ENCODE assay signal across 11 mouse cellular contexts in genomic region chr17:9775668-9776151, GRCm38 (mm10).
DNase-seq lines count a peak whose midpoint lies in the region; ATAC-seq and TF ChIP-seq lines count a peak whose summit lies in the region.
"Had no signal": no experiment of that assay in that cellular context is flagged by ENCODE, and none has a peak within 500 bp of the region (broad histone marks: within the 10 kb centered on the region; RNA-seq: fewer than 3 reads in every experiment).

No protein-coding gene starts in this region.

- H3K9me3 ChIP-seq in intestine, embryonic 14.5 days (ENCODE audit: control insufficient read depth, low read length), result no peaks in the 10 kb centered on the region
- H3K9me3 ChIP-seq in intestine, postnatal 0 days (ENCODE audit: control insufficient read depth), result no peaks in the 10 kb centered on the region
- H3K9me3 ChIP-seq in stomach, embryonic 15.5 days, result no peaks in the 10 kb centered on the region
- H3K9me3 ChIP-seq: embryonic facial prominence, embryonic 15.5 days had no signal

- no peak for TF ChIP-seq POLR2A in brain, embryonic 14.5 days (IDR thresholded peaks at IDR 0.05; ENCODE audit: borderline replicate concordance, extremely low read depth, insufficient read depth, insufficient read length, poor library complexity, severe bottlenecking)
- TF ChIP-seq POLR2A in heart, adult 2 months (IDR thresholded peaks at IDR 0.05; ENCODE audit: insufficient read depth, low read depth, low read length), result no peak; the same call in 1 of the 2 replicates

- 69% methylated on average over 9 of the region's 9 CpGs for WGBS in intestine, embryonic 14.5 days
- WGBS in intestine, postnatal 0 days, result 68% methylated on average over 9 of the region's 9 CpGs
- WGBS in heart, adult 2 months, result 13% methylated on average over 9 of the region's 9 CpGs
- WGBS in stomach, embryonic 15.5 days, result 62% methylated on average over 9 of the region's 9 CpGs

- no peak for TF ChIP-seq EP300 in heart, adult 2 months (IDR thresholded peaks at IDR 0.05; ENCODE audit: insufficient read depth, low read depth, low read length)

- DNase-seq in intestine, embryonic 14.5 days (ENCODE audit: low spot score), result no peak
- DNase-seq in brain, embryonic 14.5 days (ENCODE audit: low read depth), result peak; percentile 96
- peak; percentile 52 to 59 for DNase-seq in heart, adult 2 months
- peak; percentile 62 to 65 for DNase-seq in layer of hippocampus, postnatal 36 days
- DNase-seq in kidney, postnatal 10 days, result no peak

- no peaks in the 10 kb centered on the region for H3K79me2 ChIP-seq in heart, adult 2 months (replicated peaks; ENCODE audit: control insufficient read depth, insufficient read depth, low read length)

- intact Hi-C loops in heart, adult 2 months (cut with DNase I), result no loop called here

- no peaks in the 10 kb centered on the region for H3K36me3 ChIP-seq in intestine, embryonic 14.5 days (ENCODE audit: control insufficient read depth, insufficient read depth, low read length)
- H3K36me3 ChIP-seq in intestine, postnatal 0 days (ENCODE audit: control insufficient read depth, insufficient read depth), result no peaks in the 10 kb centered on the region
- no peaks in the 10 kb centered on the region; the same call in 1 of the 2 replicates for H3K36me3 ChIP-seq in heart, adult 2 months (ENCODE audit: control insufficient read depth, insufficient read depth, low read length)
- H3K36me3 ChIP-seq in stomach, embryonic 15.5 days, result no peaks in the 10 kb centered on the region
- H3K36me3 ChIP-seq: embryonic facial prominence, embryonic 15.5 days had no signal

- H3K27ac ChIP-seq in intestine, embryonic 14.5 days (ENCODE audit: low read depth), result peak overlapping the region; percentile 8; the same call in 1 of the 2 replicates
- no peak overlapping the region for H3K27ac ChIP-seq in intestine, postnatal 0 days (ENCODE audit: low read depth, low read length)
- H3K27ac ChIP-seq in heart, adult 2 months, result peak overlapping the region; percentile 67
- peak overlapping the region; percentile 57 for H3K27ac ChIP-seq in stomach, embryonic 15.5 days
- H3K27ac ChIP-seq: liver, embryonic 14.5 days had no signal

- H3K4me1 ChIP-seq in intestine, embryonic 14.5 days (replicated peaks; ENCODE audit: control insufficient read depth, insufficient read depth, low read length), result no peaks in the 10 kb centered on the region
- no peaks in the 10 kb centered on the region for H3K4me1 ChIP-seq in intestine, postnatal 0 days (replicated peaks; ENCODE audit: control insufficient read depth, insufficient read depth, low read length)
- H3K4me1 ChIP-seq in heart, adult 2 months (ENCODE audit: control insufficient read depth, insufficient read depth, low read length), result peaks cover 26% of the 10 kb centered on the region
- H3K4me1 ChIP-seq in stomach, embryonic 15.5 days, result no peaks in the 10 kb centered on the region
- H3K4me1 ChIP-seq: embryonic facial prominence, embryonic 15.5 days had no signal

- no peak overlapping the region for H3K9ac ChIP-seq in intestine, embryonic 14.5 days (ENCODE audit: low read length)
- H3K9ac ChIP-seq in intestine, postnatal 0 days (ENCODE audit: low read depth, low read length), result no peak overlapping the region
- no peak overlapping the region for H3K9ac ChIP-seq in heart, adult 2 months (ENCODE audit: low read depth, low read length)
- no peak overlapping the region for H3K9ac ChIP-seq in stomach, embryonic 15.5 days
- H3K9ac ChIP-seq: embryonic facial prominence, embryonic 15.5 days; liver, embryonic 14.5 days had no signal

- no peak for TF ChIP-seq CTCF in intestine, postnatal 0 days (IDR thresholded peaks at IDR 0.05; ENCODE audit: low read depth)
- TF ChIP-seq CTCF in brain, embryonic 14.5 days (IDR thresholded peaks at IDR 0.05; ENCODE audit: borderline replicate concordance, extremely low read depth, insufficient read depth, insufficient read length), result no peak
- no peak for TF ChIP-seq CTCF in heart, adult 2 months (IDR thresholded peaks at IDR 0.05)

- H3K4me2 ChIP-seq in intestine, embryonic 14.5 days (ENCODE audit: low read length), result no peak overlapping the region
- no peak overlapping the region for H3K4me2 ChIP-seq in intestine, postnatal 0 days (replicated peaks; ENCODE audit: low read depth)
- no peak overlapping the region for H3K4me2 ChIP-seq in stomach, embryonic 15.5 days
- H3K4me2 ChIP-seq: embryonic facial prominence, embryonic 15.5 days had no signal

- no peak for ATAC-seq in intestine, embryonic 14.5 days (replicated peaks; ENCODE audit: low FRiP score, low TSS enrichment, low read depth)
- ATAC-seq in intestine, postnatal 0 days, result no peak
- ATAC-seq in stomach, embryonic 15.5 days (ENCODE audit: insufficient read depth, low FRiP score, low read depth), result no peak
- ATAC-seq in activated CD4-positive, CD25-positive, alpha-beta regulatory T cell, adult 4 months, result no peak

- H3K27me3 ChIP-seq in intestine, embryonic 14.5 days (replicated peaks; ENCODE audit: control insufficient read depth, insufficient read depth, low read length), result no peaks in the 10 kb centered on the region
- H3K27me3 ChIP-seq in intestine, postnatal 0 days (replicated peaks; ENCODE audit: control insufficient read depth, insufficient read depth, low read length), result no peaks in the 10 kb centered on the region
- no peaks in the 10 kb centered on the region for H3K27me3 ChIP-seq in heart, adult 2 months (ENCODE audit: control insufficient read depth, insufficient read depth, low read length)
- no peaks in the 10 kb centered on the region for H3K27me3 ChIP-seq in stomach, embryonic 15.5 days (replicated peaks)
- H3K27me3 ChIP-seq: CH12.LX; embryonic facial prominence, embryonic 15.5 days had no signal

- H3K4me3 ChIP-seq in intestine, embryonic 14.5 days (ENCODE audit: low read depth, low read length), result no peak overlapping the region
- no peak overlapping the region for H3K4me3 ChIP-seq in intestine, postnatal 0 days (ENCODE audit: low read depth, low read length)
- H3K4me3 ChIP-seq in heart, adult 2 months, result no peak overlapping the region
- no peak overlapping the region for H3K4me3 ChIP-seq in stomach, embryonic 15.5 days (replicated peaks)
- H3K4me3 ChIP-seq: embryonic facial prominence, embryonic 15.5 days had no signal

Comparison
In these comparisons a context has a peak if more than half of its experiments do, and no peak if none do; other contexts are left out.
1. DNase-seq: peak in brain, embryonic 14.5 days (single experiment), heart, adult 2 months (2 of 2) and layer of hippocampus, postnatal 36 days (2 of 2); none in intestine, embryonic 14.5 days (single experiment) and kidney, postnatal 10 days (single experiment).